Mouse (Mus musculus): ENCODE measurements around the gene Cdc42ep4. TPM values are rescaled to one million over a fixed set of nuclear protein-coding genes. Genes with fewer than 3 reads are reported as not detected.

Cdc42ep4 gene
- total RNA-seq, 4 experiments from 2014 or later, result 9.7 to 16.5 (median 14.7) TPM

DNA sequence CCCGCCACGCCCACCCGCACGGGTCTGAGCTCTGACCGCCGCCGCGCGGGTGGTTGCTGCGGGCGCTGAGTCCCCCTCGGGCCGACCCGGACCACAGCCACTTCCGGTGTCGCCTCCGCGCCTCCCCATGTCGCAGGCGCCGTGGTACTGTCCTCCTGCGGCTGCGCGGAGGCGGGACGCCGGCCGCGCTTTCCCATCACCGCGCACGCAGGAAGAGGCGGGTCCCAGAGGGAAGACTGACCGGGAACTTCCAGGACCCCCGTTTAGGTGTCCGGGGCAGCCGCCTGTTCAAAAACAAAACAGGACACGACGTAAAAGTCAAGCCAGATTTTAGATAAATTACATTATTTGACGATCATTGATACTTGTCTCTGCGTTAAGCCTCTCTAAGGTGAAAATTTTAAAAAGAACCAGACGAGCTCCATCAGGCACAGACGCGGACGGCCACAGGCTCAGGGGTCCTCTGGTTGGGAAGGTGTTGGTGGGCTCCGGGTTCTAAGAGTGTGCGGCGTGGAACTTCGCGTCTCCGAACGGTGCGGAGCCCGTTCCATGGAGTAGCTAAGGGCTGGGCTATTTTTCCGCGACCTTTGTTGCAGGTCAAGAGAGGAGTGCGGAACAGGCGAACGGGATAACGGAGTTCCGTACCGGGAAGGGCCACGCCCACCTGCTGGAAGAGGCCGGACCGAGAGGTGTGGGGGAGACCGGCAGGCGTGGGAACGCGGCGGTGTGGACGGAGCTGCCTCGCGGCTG is 67.5 kb downstream of the Cdc42ep4 start, which contains the start of the genes Fam104a and D11Wsu47e:
Gene Fam104a (minus strand): TSS at position 199 of the 750 bp plus-strand sequence.
Gene D11Wsu47e (plus strand): TSS at position 456 of the 750 bp plus-strand sequence.
- peak; percentile 96 for DNase-seq (ENCODE audit: low spot score)

DNA sequence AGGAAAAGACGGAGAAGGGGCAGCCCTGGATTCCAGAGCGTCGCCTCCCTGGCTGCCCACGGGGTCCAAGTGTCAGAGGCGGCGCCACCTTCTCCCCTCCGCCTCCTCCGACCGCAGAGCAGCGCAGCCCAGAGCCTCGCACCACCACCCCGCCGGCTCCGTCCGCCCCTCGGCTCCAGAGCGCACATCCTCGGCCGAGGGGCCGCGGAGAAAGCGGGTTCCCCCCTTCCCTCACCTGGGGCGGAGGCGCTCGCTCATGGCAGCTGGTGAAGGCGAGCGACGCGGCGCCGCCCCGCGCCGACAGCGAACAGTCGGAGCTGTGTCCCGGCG is 68.1 kb downstream of the Cdc42ep4 start:
- no peak for DNase-seq (ENCODE audit: low spot score)

DNA sequence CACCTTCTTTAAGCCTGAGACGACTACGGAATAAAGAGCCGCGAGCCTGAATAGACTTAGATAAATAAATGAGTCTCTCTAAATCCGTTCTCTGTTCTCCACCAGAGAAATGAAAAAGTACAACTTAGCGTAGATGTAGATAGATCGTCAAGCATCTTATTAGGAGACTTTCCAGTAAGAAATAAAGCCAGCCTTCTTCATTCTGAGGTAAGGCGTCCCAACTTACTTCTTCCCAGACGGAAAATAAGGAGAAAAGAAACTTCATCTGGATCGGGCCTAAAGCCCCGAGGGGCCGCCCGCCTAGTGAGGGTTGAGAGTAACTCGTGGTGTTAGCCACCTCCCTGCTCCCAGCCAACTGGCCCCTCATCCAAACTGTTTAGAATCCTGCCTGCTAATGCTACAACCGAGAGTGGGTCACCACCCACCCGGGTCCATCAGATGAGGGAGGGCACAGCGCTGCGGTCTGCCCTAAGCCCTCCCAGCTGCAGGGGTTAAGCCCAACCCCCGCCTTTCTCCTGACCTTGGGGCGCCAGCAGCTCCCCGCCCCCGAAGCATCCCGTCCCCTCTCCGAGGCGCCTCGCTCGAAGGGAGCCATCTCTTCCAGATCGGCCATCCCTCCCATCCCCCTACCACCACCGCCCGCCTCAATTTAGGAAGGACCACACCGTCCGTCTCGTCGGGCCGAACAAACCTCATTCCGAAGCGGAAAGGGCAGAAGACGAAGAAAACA is 68.6 kb downstream of the Cdc42ep4 start:
- DNase-seq (ENCODE audit: low spot score), result peak; percentile 13

DNA sequence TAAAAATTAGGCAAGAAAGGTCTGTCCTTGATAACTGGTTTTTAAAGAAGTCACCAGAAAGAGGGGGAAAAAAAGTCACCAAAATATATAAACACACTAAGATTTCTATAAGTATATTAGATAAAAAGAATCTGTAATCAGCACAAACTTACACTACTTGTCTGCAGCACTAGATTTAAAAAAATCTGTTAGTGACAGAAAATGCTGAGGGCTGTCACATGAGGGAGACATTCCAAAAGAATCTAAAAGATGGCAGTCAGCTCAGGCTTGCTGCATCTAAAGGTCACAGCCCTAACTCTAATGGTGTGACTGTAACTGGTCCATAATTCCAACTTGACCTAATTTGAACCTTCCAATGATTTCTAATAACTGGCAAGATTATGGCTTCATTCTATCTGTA is 69.7 kb downstream of the Cdc42ep4 start:
- DNase-seq (ENCODE audit: low spot score), result no peak

DNA sequence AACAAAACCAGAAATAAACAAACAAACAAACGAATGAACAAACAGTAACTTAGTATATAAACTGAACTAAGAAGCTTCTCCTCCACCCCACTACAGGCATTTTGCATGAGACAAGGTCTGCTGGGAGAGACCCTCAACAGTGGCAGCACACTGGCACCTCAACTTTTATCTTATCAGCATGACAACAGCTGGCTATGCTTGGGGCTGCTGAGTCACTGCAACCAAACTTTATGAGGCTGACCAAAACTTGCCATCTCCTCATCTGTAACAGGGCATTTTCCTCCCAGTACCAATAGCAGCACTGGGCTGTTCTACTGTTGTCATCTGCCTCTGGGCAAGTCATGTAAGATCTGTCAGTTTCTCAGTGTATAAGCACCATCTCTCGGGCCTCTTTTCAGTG is 70.7 kb downstream of the Cdc42ep4 start:
- DNase-seq (ENCODE audit: low spot score), result no peak

DNA sequence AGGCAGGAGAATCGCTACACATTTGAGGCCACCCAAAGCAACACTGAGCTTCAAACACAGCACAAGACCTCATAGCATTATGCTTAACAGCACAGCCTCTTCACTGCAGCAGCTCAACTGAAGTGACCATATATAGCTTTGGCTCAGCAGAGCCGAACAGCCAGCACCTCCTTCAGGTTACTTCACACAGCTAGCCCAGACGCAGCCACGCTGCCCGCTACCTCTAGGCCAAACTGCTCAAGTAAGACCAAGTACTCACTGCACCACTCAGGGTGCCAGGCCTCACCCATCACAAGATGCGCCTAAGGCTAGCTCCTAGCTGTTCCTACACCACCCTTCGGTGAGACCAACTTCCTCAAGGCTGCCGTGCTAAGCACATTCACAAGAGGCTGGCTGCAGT is 73.3 kb downstream of the Cdc42ep4 start:
- no peak for DNase-seq (ENCODE audit: low spot score)

DNA sequence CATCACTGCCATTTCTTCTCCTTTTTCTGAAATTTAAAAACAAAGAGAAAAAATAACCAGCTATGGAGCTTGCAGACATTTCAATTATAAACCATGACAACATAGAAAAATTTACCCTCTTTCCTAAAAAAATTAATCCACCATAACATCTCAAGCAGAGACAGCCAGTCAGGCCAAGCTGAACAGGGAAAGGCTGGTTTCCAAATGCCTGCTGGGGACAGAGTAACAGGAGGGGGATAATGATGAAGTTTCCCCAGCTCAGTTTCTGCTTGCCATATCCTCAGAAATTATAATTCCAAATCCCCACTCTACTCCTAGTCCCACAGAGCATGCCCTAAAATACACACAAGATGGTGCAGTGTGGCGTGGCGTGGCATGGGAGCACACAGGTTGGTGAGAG is 74.3 kb downstream of the Cdc42ep4 start:
- no peak for DNase-seq (ENCODE audit: low spot score)

Other genes starting within 250 kb of the Cdc42ep4 start
- gene Sstr2, start 132.5 kb downstream of the Cdc42ep4 start, total RNA-seq (2022), result not detected
- 10 to 100 TPM; 21.0 to 26.0 (median 22.8) TPM for gene Cog1, start 102.7 kb downstream of the Cdc42ep4 start, total RNA-seq (2022)
- gene Slc39a11, start 101.8 kb downstream of the Cdc42ep4 start, total RNA-seq (2022), result 1 to 10 TPM; 2.8 to 4.4 (median 4.0) TPM
- gene Fam104a, start 67.7 kb downstream of the Cdc42ep4 start, total RNA-seq (2022), result 10 to 100 TPM; 15.0 to 16.7 (median 15.8) TPM
- gene D11Wsu47e, start 67.5 kb downstream of the Cdc42ep4 start, total RNA-seq (2022), result 1 to 10 TPM; 5.9 to 8.4 (median 6.8) TPM
- not detected for gene Cpsf4l, start 41.9 kb downstream of the Cdc42ep4 start, total RNA-seq (2022)